Mouse (Mus musculus): ENCODE data around the gene Suv39h1. TPM values are rescaled to one million over a fixed set of nuclear protein-coding genes. Genes with fewer than 3 reads are reported as not detected.
A peak's percentile ranks its signal among the peaks of the same experiment; 100 is the strongest.
"Not testable (repeated sequence)": the region's sequence is repeated elsewhere in the genome, so short reads cannot be mapped to it uniquely, and the experiment has no call there.

Suv39h1 gene
- polyA plus RNA-seq, 1 experiment from 2014 or later, result 39.1 TPM

DNA sequence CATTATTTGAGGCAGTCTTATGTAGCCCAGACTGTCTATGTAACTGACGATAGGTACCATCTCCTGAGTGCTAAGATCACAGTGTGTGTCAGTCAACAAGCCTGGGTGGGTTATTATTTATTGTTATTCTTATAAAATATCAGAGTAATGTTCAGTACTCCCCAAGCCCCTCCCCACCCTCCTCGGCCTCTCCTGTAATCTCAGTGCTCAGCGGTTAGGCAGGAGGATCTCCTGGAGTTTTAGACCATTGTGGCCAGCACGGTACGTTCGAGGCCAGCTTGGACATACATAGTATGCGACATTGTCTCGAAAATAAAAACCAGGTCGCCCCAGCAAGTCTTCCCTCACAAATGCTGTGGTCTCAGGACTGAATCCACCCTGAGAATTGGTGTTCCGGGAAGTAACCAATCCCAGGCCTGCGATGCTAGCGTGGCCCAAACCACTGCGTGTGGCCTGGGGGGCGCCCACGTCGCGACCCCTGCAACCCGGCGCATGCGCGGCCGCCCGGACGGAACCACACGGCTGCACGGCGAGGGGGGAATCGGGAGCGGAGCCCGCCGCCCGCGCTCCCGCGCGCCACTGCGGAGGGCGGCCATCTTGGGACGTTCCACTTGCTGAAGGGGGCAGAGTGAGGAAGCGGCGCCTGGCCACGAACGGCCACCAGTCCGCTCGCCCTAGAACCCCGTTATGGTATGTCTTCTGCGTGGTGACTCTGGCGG lies 21.7 kb upstream of the Suv39h1 start:
- WGBS, result 8% methylated on average over 10 of the region's 48 CpGs
- not testable (repeated sequence) for H3K27me3 ChIP-seq (ENCODE audit: control insufficient read depth, insufficient read depth, low read depth, low read length); H3K36me3 ChIP-seq (ENCODE audit: control insufficient read depth, insufficient read depth, low read length); H3K9ac ChIP-seq (ENCODE audit: low read depth, low read length); H3K4me1 ChIP-seq (ENCODE audit: control insufficient read depth, insufficient read depth, low read length); H3K9me3 ChIP-seq (replicated peaks; ENCODE audit: control insufficient read depth, low read length, poor library complexity, severe bottlenecking)
- Histone ChIP-seq H3K4me2 (ENCODE audit: low read length) (peak overlapping the region; percentile 39), H3K4me3 (ENCODE audit: low read depth, low read length) (peak overlapping the region; percentile 28), H3K27ac (ENCODE audit: low read length) (peak overlapping the region; percentile 50; the same call in 1 of the 2 replicates)
- peak; percentile 90 for ATAC-seq

DNA sequence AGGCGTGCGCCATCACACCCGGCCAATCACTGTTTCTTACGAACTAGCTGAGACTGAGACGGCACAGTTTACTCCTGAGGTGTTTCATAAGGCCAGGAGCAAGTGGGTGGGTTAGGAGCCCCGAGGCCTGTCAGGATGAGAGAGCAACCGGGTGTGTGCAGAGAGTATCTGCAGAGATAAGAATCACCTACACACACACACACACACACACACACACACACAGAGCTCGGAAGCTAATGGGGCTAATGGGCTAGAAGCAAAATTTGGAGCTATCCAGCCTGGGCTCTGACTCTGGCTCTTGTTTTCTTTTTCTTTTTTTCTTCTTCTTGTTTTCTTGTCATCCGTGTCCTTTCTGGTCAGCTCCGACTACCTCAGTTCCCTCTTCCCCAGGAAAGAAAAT lies 21.0 kb upstream of the Suv39h1 start:
- peak overlapping the region; percentile 39 for H3K4me2 ChIP-seq (ENCODE audit: low read length)
- H3K9ac ChIP-seq (ENCODE audit: low read depth, low read length), result no peak overlapping the region
- H3K27me3 ChIP-seq (ENCODE audit: control insufficient read depth, insufficient read depth, low read depth, low read length), result no peaks in the 10 kb centered on the region
- no peaks in the 10 kb centered on the region for H3K9me3 ChIP-seq (replicated peaks; ENCODE audit: control insufficient read depth, low read length, poor library complexity, severe bottlenecking)
- WGBS, result 84% methylated on average over 10 of the region's 10 CpGs
- no peaks in the 10 kb centered on the region for H3K36me3 ChIP-seq (ENCODE audit: control insufficient read depth, insufficient read depth, low read length)
- no peak for ATAC-seq
- peaks cover 4% of the 10 kb centered on the region for H3K4me1 ChIP-seq (ENCODE audit: control insufficient read depth, insufficient read depth, low read length)
- no peak overlapping the region for H3K27ac ChIP-seq (ENCODE audit: low read length)
- peak overlapping the region; percentile 28 for H3K4me3 ChIP-seq (ENCODE audit: low read depth, low read length)

DNA sequence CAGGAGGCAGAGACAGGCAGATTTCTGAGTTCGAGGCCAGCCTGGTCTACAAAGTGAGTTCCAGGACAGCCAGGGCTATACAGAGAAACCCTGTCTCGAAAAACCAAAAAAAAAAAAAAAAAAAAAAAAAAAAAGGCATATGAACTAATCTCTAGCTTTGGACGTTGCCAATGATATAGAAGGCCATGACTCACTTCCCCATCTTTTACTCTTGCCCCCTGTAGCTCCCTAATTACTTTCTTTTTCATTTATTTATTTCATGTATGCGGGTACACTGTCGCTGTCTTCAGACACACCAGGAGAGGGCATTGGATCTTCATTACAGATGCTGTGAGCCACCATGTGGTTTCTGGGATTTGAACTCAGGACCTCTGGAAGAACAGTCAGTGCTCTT lies 16.4 kb upstream of the Suv39h1 start:
- not testable (repeated sequence) for H3K27me3 ChIP-seq (ENCODE audit: control insufficient read depth, insufficient read depth, low read depth, low read length); ATAC-seq; H3K4me3 ChIP-seq (ENCODE audit: low read depth, low read length); H3K9ac ChIP-seq (ENCODE audit: low read depth, low read length); H3K4me1 ChIP-seq (ENCODE audit: control insufficient read depth, insufficient read depth, low read length); H3K9me3 ChIP-seq (replicated peaks; ENCODE audit: control insufficient read depth, low read length, poor library complexity, severe bottlenecking); H3K36me3 ChIP-seq (ENCODE audit: control insufficient read depth, insufficient read depth, low read length); H3K4me2 ChIP-seq (ENCODE audit: low read length); H3K27ac ChIP-seq (ENCODE audit: low read length)
- WGBS, result 86% methylated on average over 4 of the region's 5 CpGs

DNA sequence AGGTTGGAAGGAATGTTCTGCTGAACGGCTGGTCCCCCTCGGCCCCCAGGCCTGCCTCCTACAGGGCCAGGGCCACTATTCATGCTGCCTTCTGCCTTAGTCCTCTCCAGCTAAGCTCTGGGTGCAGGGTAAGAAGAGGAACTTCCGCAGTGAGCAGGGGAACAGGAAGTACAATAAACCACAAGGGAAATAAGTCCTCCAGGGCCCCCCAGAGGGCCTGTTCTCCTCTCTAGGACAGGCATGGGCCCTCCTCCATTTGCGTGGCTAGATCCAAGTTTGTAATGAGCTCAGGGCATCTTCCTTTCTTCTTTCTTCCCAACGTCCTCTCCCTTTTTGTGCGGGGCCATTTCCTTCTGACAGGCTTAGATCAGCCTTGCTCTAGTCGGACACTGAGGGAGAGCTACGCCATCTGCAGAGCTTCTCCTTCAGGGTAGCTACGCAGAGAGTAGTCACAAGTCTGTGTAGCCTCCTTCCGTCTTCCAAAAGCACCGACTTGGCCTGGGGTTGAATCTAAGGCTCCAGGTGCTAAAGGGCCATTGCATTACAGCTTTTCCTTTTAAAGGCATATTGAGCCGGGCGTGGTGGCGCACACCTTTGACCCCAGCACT lies 15.9 kb upstream of the Suv39h1 start, which contains the start of gene Was:
TSS of gene Was (minus strand) at position 153 of the 608 bp plus-strand sequence.
- Histone ChIP-seq H3K36me3 (ENCODE audit: control insufficient read depth, insufficient read depth, low read length) (no peaks in the 10 kb centered on the region), H3K9ac (ENCODE audit: low read depth, low read length) (no peak within 1 kb of the TSS), H3K27ac (ENCODE audit: low read length) (no peak within 1 kb of the TSS), H3K4me1 (ENCODE audit: control insufficient read depth, insufficient read depth, low read length) (no peaks in the 10 kb centered on the region), H3K9me3 (replicated peaks; ENCODE audit: control insufficient read depth, low read length, poor library complexity, severe bottlenecking) (no peaks in the 10 kb centered on the region), H3K4me3 (ENCODE audit: low read depth, low read length) (no peak within 1 kb of the TSS), H3K4me2 (ENCODE audit: low read length) (no peak within 1 kb of the TSS), H3K27me3 (ENCODE audit: control insufficient read depth, insufficient read depth, low read depth, low read length) (no peaks in the 10 kb centered on the region)
- ATAC-seq, result no peak
- WGBS, result 87% methylated on average over 14 of the region's 14 CpGs

DNA sequence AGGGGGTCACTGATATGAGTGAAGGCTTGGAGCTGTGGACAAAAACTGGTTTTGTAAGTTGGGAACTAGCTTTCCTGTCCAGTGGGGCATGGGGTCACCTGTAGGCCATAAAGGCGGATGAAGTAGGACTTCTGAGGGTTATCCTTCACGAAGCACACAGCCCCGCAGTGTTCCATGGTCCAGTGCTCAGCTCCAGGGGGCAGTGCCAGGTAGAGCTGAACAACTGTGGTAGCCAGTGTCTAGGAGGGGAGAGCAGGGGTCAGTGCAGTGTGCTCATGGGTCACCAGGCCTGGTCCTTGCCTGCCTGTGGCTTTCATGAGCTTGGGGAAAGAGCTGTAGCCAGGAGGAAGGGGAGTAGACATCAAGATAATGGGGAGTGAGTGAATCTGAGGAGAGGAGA lies 15.2 kb upstream of the Suv39h1 start:
- no peak overlapping the region for H3K9ac ChIP-seq (ENCODE audit: low read depth, low read length)
- WGBS, result 86% methylated on average over 3 of the region's 3 CpGs
- H3K4me3 ChIP-seq (ENCODE audit: low read depth, low read length), result no peak overlapping the region
- H3K4me1 ChIP-seq (ENCODE audit: control insufficient read depth, insufficient read depth, low read length), result no peaks in the 10 kb centered on the region
- H3K9me3 ChIP-seq (replicated peaks; ENCODE audit: control insufficient read depth, low read length, poor library complexity, severe bottlenecking), result no peaks in the 10 kb centered on the region
- ATAC-seq, result no peak
- no peak overlapping the region for H3K27ac ChIP-seq (ENCODE audit: low read length)
- no peaks in the 10 kb centered on the region for H3K27me3 ChIP-seq (ENCODE audit: control insufficient read depth, insufficient read depth, low read depth, low read length)
- no peak overlapping the region for H3K4me2 ChIP-seq (ENCODE audit: low read length)
- H3K36me3 ChIP-seq (ENCODE audit: control insufficient read depth, insufficient read depth, low read length), result no peaks in the 10 kb centered on the region

DNA sequence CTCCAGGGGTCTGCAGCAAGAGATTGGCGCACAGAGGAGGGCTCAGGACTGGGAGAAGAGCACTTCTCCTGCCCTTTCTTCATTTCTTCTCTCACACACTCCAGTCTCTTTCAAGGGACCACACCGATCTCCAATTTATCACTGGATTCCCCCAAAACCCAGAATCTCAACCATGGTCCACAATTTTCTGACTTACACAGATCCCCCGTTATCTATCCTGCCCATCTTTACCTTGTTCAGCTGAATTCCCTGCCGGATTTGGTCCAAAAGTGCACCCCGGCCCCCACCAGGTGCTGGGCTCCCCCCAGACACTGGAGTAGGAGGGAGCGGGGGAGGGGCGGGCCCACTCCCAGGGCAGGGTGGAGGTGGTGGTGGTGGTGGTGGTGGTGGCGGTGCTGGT lies 11.1 kb upstream of the Suv39h1 start:
- Histone ChIP-seq H3K27me3 (ENCODE audit: control insufficient read depth, insufficient read depth, low read depth, low read length) (no peaks in the 10 kb centered on the region), H3K4me3 (ENCODE audit: low read depth, low read length) (no peak overlapping the region), H3K36me3 (ENCODE audit: control insufficient read depth, insufficient read depth, low read length) (no peaks in the 10 kb centered on the region), H3K27ac (ENCODE audit: low read length) (no peak overlapping the region), H3K4me2 (ENCODE audit: low read length) (no peak overlapping the region), H3K4me1 (ENCODE audit: control insufficient read depth, insufficient read depth, low read length) (no peaks in the 10 kb centered on the region), H3K9ac (ENCODE audit: low read depth, low read length) (no peak overlapping the region), H3K9me3 (replicated peaks; ENCODE audit: control insufficient read depth, low read length, poor library complexity, severe bottlenecking) (no peaks in the 10 kb centered on the region)
- no peak for ATAC-seq
- 85% methylated on average over 7 of the region's 8 CpGs for WGBS

DNA sequence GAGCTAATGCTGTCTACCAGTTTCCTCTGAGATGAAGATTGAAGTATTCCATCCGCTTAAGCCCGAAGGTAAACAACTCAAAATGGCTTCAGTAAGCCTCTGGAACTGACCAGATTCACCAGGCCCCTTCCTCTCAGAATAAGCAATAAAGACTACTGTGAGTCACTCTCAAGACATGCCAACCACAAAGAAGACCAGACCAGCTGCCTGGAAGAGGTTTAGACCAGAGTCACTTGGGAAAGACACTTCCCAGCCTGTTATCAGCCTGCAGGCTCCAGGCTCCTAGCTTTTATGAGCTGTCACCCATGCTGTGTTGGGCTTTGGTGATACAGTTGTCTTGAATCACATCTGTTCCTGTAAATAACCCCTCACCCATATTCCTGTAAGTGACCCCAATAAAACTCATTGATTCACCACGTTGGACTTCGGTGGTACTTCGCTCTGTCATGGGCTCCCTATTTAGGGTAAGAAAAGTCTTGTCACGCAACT lies 10.3 kb upstream of the Suv39h1 start:
- Histone ChIP-seq H3K27me3 (ENCODE audit: control insufficient read depth, insufficient read depth, low read depth, low read length) (no peaks in the 10 kb centered on the region), H3K4me3 (ENCODE audit: low read depth, low read length) (no peak overlapping the region), H3K36me3 (ENCODE audit: control insufficient read depth, insufficient read depth, low read length) (no peaks in the 10 kb centered on the region), H3K27ac (ENCODE audit: low read length) (no peak overlapping the region), H3K4me1 (ENCODE audit: control insufficient read depth, insufficient read depth, low read length) (no peaks in the 10 kb centered on the region), H3K4me2 (ENCODE audit: low read length) (no peak overlapping the region), H3K9ac (ENCODE audit: low read depth, low read length) (no peak overlapping the region), H3K9me3 (replicated peaks; ENCODE audit: control insufficient read depth, low read length, poor library complexity, severe bottlenecking) (no peaks in the 10 kb centered on the region)
- WGBS, result 88% methylated on average over 6 of the region's 6 CpGs
- no peak for ATAC-seq

DNA sequence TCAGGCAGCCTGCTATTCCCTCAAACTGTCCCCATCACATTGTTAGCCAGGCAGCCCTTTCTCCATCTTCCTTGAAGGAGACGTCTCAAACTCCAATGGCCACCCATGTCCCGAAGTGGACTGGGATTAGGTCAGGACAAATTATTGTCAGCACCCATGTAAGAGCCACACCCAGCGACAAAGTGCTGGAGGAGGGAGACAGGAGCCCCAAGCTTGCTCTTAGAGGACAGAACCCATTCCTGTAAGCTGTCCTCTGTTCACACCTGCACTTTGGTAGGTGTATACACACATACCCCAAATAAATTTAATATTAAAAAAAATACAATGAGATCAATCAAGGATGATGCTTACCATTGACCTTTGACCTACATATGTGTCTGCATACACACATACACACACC lies 544 bp upstream of the Suv39h1 start:
- H3K4me3 ChIP-seq (ENCODE audit: low read depth, low read length), result peak overlapping the region; percentile 29
- peak overlapping the region; percentile 87 for H3K27ac ChIP-seq (ENCODE audit: low read length)
- no peaks in the 10 kb centered on the region for H3K27me3 ChIP-seq (ENCODE audit: control insufficient read depth, insufficient read depth, low read depth, low read length)
- H3K36me3 ChIP-seq (ENCODE audit: control insufficient read depth, insufficient read depth, low read length), result no peaks in the 10 kb centered on the region
- 0 out of 2 replicates have a peak, but pooled peaks cover 4% of the 10 kb centered on the region for H3K4me1 ChIP-seq (ENCODE audit: control insufficient read depth, insufficient read depth, low read length)
- peak overlapping the region; percentile 58 for H3K4me2 ChIP-seq (ENCODE audit: low read length)
- peak; percentile 46 for ATAC-seq
- H3K9me3 ChIP-seq (replicated peaks; ENCODE audit: control insufficient read depth, low read length, poor library complexity, severe bottlenecking), result no peaks in the 10 kb centered on the region; the same call in 1 of the 2 replicates
- peak overlapping the region; percentile 55; the same call in 1 of the 2 replicates for H3K9ac ChIP-seq (ENCODE audit: low read depth, low read length)
- WGBS, result 26% methylated on average over 3 of the region's 3 CpGs

DNA sequence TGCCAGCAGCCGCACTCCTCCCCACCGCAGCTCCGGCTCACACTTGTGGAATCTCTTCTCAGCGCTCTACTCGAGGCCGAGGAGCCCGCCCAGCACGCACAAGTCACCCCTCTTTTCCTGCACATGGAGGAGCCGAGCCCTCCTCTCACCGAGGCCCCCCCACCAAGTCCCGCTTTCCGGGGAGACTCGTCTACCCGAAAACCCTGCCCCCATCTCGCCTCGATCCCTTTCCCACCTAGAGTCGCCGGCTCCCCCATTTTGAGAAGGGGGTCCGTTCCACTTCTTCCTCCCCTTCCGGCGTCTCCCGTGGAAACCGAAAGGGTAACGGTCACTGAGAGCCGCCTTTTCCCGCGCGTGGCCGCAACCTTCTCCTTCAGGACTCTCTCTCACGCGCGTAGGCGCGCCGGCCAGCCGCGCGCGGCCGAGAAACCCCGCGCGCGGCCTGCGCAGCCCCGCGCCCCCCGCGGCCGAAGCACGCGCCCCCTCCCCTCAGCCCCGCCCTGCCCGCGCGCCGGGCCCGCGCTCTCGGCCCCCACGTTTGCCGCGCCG lies 605 bp downstream of the Suv39h1 start:
- Histone ChIP-seq H3K27ac (ENCODE audit: low read length) (peak overlapping the region; percentile 79), H3K9me3 (replicated peaks; ENCODE audit: control insufficient read depth, low read length, poor library complexity, severe bottlenecking) (no peaks in the 10 kb centered on the region; the same call in 1 of the 2 replicates), H3K36me3 (ENCODE audit: control insufficient read depth, insufficient read depth, low read length) (no peaks in the 10 kb centered on the region), H3K27me3 (ENCODE audit: control insufficient read depth, insufficient read depth, low read depth, low read length) (no peaks in the 10 kb centered on the region), H3K4me3 (ENCODE audit: low read depth, low read length) (peak overlapping the region; percentile 56), H3K4me2 (ENCODE audit: low read length) (peak overlapping the region; percentile 61), H3K9ac (ENCODE audit: low read depth, low read length) (peak overlapping the region; percentile 56), H3K4me1 (ENCODE audit: control insufficient read depth, insufficient read depth, low read length) (0 out of 2 replicates have a peak, but pooled peaks cover 4% of the 10 kb centered on the region)
- 24% methylated on average over 52 of the region's 64 CpGs for WGBS
- ATAC-seq, result peak; percentile 7

All from midbrain, embryonic 16.5 days (tissue).